Mouse (Mus musculus): ENCODE measurements around the gene Vps51. TPM values are rescaled to one million over a fixed set of nuclear protein-coding genes. Genes with fewer than 3 reads are reported as not detected.
"Not testable (repeated sequence)": the region's sequence is repeated elsewhere in the genome, so short reads cannot be mapped to it uniquely, and the experiment has no call there.

Gene Vps51
- polyA plus RNA-seq, 1 experiment: 70.8 TPM

DNA sequence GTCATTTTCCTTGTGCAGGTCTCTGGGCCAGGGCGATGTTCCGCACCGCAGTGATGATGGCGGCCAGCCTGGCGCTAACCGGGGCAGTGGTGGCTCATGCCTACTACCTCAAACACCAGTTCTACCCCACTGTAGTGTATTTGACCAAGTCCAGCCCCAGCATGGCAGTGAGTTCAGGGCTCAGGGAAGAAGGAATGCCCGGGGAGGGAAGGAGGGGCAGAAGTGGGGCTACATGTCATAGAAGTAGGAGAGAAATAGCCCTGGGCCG lies 29.2 kb downstream of the Vps51 start:
- DNase-seq (ENCODE audit: low spot score): no peak

DNA sequence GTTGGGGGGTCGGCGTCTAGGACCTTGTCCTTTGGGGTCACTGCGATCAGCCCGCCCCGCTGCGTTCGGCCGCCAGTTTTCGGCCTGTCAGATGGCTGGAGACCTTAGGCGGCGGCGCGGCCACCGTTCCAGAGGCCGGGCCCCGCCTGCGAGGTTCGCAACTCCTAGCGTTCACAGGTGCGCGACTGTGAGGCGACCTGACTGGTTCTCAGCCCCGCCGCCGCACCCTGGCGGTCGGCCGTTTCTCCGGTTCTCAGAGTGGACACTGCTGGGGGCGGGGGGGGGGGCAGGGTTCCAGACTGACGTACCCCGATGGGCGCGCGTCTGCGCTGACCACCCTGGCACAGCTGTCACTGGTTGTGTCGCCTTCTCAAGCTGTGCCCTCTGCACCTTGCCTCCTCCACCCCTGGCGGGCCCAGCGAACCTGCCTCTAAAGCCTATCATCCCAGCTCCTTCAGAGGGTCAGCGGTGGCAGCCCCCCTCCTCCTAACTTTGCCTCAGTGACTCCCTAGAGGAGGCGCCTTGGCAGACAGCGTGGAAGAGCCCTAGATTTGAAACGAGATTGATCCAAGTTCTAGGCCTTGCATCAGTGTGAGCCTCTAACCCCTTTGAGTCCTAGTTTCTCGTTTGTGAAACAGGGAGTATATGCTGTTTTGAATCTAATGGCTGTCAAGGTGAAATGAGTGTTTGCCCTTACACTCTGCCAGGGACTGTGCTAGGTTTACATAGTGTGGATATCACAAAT lies 29.7 kb downstream of the Vps51 start:
- no peak for DNase-seq (ENCODE audit: low spot score)

DNA sequence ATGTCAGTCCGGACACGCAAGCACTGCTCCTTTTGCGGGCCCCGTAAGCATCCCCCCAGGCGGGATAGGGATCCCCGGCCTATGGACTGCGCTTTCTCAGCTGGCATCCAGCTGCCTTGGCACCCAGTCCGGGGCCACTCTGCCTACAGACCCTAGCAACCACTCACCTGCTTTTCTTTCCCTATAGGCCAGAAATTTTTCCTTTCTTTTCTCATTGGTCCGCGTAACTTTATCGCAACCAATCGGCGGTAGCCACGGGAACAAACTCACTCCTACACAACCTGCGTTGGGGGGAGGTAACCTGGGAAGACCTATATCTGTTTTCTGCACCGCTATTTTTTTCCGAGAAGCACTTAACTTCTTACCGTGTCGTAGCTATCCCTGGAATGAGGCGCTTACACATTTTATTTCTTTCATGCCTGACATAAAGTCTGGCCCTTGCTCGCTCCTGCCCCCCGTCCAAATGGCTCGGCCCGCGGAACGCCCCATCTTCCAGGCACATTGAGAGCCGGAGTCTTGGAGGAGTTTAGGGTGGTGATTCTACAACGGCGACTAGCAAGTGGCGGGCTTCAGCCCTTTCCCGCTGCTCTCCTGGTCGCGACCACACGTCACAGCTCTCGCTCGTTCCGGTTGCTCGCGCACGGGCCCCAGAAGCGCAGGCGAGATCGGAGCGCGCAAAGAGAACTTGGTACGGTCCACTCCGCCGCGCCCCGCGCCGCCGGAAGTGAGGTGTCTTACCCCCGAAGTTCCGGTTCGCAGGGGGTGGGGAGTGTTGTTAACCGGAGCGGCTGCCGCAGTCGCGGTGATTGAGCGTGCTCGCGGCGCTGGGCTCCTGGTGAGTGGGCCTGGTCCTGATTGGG lies 30.5 kb downstream of the Vps51 start, which contains the start of gene Syvn1:
Gene Syvn1 (plus strand): TSS at position 283 of the 860 bp plus-strand sequence.
- DNase-seq (ENCODE audit: low spot score): peak; percentile 92

DNA sequence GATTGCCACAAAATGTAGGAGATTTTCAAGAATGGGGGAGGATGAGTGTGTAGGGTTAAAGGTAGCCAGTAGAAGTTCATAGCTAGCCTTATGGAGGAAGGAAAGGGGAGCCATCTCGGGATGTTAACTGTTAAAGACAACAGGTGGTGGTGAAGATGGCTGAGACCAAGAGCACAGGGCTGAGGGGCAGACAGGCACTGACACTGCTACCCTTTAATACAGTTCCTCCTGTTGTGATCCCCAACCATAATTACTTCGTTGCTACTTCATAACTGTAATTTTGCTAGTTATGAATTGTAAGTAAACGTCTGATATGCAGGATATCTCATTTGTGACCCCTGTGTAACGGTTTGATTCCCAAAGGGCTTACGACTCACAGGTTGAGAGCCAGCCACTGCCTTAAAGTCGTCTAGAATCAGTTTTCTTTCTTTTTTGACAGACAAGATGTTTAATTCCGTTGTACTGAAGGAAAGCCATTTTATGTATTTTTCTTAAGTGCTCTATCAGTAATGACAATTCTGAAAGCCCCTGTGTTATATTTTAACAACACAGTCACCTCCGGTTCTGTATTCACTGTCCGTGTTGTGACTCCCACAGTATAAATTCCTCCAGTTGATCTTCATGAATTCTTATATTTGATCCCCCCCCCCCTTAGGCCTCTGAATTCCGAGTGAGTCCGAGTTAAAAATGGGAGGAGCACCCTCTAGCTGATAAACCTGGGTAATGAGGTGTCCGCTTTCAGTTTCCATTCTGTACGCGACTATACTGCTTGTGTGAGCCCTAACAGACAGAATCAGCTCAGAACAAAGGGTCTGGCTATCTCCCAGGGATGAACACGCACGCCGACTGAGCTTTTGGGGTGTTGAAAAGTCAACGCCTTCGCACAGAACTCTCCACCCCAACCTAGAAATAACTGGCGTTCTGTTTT lies 31.4 kb downstream of the Vps51 start:
- DNase-seq (ENCODE audit: low spot score): no peak

DNA sequence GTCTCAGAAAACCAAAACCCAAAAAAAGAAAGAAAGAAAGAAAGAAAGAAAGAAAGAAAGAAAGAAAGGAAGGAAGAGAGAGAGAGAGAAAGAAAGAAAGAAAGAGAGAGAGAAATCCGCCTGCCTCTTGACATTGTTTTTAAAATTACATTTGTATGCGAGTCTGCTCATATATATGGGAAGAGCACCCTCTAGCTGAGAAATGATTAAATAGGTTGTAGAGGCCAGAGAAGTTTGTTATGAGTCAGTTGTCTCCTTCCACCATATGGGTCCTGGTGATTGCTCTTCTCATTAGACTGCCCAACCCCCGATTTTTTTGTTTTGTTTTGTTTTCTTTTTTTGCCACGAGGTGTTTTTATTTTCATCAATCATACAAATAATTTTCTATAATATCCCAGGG lies 32.9 kb downstream of the Vps51 start:
- not testable (repeated sequence) for DNase-seq (ENCODE audit: low spot score)

DNA sequence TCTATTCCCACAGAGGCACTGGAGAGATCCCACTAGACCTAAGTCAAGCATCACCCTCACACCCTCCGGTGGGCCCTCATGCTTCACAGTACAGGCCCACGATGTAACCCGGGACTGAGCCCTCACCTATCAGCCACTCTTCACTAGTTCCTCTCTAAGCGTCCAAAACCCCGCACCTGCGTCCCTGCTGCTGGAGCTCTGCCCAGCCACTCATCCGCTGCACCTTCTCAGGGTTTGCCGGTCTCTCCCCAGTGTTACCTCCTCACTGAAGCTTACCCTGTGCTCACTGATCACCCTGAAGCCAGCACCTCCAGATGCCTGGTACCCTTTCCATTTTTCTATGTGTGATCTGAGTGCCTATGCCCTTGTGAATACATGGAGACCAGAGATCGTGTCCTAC lies 34.7 kb downstream of the Vps51 start:
- DNase-seq (ENCODE audit: low spot score): no peak

DNA sequence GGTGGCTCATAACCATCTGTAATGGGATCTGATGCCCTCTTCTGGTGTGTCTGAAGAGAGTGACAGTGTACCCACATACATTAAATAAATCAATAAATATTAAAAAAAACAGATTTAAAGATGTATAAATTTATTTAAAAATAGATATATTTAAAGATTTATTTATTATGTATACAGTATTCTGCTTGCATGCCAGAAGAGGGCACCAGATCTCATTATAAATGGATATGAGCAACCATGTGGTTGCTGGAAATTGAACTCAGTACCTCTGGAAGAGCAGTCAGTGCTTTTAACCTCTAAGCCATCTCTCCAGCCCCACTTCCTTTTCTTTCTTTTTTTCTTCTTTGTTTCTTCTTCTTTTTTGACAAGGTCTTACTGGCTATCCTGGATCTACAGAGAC lies 37.0 kb downstream of the Vps51 start:
- DNase-seq (ENCODE audit: low spot score): no peak

DNA sequence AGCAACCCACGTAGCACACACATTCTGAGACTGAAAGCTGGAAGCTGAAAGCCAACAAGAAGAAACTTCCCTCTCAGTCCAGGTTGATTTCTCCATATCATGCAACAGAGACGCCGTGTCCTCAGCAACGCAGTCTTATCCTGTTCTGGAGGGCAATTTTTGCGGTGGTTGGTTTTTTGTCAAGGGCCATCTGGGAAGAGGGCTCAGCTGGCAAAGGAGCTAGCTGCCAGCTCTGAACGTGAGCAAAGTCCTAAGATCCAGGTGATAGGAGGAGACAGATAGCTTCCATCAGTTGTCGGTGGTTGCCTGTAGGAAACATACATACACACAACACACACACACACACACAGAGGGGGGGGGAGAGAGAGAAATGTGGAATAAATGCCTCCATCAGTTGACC lies 38.7 kb downstream of the Vps51 start:
- DNase-seq (ENCODE audit: low spot score): no peak

DNA sequence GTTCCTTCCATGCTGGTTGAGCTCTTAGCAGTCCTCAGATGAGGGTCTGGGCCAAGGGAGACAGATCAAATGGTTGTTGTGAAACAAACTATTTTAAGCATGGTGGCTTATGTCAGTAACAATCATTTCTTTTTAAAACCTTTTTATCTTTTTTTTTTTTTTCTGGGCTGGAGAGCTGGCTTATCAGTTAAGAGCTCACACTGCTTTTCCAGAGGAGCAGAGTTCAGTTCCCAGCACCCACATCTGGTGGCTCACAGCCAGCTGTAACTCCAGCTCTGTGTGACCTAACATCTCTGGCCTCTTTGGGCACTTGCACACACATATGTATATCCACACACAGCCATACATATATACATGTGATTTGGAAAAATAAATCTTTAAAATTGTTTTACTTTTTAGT lies 39.3 kb downstream of the Vps51 start:
- no peak for DNase-seq (ENCODE audit: low spot score)

DNA sequence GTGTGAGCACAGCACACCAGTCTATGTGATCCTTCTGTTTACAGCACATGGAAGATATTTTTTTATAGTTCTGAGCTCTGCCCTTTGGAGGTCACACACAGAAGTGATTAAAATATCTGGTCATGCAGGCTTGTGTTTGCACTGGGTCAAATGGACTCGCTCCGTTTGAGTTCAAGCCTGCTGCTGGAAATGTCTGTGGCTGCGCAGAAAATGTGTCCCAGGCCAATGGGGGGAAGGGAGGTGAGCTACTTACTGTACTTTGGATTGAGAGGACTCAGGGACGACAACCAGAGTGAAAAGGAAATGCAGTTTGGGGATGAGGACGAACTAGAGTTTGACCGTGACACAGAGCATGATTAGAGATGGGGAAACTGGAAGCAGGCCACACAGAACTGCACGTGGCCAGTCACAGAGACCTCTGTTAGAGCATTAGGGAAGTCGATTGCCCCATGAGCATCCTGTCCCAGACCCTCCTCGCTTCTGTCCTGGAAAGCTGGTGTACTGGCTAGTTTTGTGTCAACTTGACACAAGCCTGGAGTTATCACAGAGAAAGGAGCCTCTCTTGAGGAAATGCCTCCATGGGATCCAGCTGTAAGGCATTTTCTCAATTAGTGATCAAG lies 41.0 kb downstream of the Vps51 start:
- DNase-seq (ENCODE audit: low spot score): no peak

DNA sequence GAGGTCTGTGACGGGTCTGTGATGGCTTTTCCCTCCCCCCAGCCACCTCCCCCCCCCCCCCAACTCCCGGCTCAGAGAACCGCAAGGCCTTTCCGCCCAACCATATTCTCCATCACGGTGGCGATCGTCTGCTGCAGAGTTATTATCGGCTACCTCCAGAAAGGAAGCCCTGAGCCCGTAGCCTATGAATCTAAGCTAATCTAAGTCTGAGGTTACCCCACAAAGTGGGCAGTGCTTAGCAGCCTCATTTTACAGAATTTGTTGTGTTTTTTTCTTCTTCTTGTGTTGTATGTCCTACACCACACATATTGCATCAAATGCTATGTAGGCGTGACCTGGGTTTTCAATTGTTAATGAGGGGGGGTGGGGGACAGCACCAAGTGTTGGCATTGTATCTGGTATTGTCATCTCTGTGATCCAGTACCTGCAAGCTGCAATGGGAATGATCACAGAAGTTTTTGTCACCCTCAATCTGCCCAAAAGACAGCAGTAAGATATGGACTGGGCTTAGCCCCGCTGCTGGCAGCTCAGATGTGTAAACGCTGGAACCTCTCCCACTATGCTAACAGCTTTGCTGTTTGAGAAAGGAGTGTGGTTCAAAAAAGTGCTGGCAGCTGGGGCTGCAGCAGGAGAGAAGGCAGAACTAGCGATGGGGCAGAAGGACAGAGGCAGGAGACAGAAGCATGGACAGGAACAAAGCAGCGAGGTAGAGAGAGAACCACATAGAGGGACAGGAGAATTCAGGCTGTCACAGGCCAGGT lies 46.3 kb downstream of the Vps51 start:
- DNase-seq (ENCODE audit: low spot score): no peak

DNA sequence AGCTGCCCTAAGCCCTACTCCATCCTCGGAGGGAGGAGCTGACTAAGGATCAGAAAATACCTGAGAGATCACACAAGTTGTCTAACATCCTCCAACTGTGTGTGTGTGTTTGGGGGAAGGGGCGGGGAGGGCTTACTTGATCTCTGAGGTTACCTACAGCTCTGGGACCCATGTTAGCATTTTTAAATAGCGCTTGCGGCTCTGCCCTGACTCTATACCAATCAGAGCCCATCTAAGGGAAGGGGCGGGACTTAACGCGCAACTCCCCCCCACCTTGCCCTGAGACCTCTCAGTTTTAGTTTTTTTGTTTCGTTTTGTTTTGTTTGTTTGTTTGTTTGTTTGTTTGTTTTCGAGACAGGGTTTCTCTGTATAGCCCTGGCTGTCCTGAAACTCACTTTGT lies 47.6 kb downstream of the Vps51 start:
- DNase-seq (ENCODE audit: low spot score): no peak

DNA sequence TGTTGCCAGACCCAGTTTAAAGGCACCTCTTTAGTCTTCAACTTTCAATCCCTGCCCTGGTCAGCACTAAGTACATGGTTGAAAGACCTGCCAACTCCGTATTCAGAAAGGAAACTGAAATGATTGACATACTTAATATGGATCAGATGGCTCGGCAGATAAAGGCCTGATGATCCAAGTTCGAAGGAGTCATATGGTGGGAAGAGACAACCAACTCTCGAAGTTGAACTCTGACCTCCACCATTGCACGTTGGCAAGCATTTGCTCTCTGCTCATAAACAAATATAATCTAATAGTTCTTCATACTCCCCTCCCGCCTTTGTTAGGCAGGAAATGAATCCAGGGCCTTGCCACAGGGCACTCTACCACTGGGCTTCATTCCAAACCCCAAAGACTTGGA lies 48.0 kb downstream of the Vps51 start:
- DNase-seq (ENCODE audit: low spot score): no peak

DNA sequence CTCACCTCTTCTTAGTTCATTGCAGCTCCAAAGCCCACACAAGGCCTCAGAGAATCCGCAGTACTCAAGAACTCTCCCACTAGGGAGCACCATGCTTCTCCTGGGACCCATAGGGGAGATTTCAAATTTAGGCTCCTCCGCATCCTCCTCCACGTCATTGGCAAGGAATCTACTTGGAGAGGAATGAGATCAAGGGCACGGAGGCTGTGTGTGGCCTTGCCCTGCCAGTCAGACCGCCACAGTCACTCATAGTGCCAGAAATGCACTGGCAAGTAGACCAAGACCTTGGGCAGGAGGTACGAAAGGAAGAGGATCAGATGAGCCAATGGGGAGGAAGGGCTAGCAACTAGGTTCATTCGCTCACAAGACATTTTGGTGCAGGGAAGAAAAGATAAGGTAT lies 53.1 kb downstream of the Vps51 start:
- DNase-seq (ENCODE audit: low spot score): no peak

DNA sequence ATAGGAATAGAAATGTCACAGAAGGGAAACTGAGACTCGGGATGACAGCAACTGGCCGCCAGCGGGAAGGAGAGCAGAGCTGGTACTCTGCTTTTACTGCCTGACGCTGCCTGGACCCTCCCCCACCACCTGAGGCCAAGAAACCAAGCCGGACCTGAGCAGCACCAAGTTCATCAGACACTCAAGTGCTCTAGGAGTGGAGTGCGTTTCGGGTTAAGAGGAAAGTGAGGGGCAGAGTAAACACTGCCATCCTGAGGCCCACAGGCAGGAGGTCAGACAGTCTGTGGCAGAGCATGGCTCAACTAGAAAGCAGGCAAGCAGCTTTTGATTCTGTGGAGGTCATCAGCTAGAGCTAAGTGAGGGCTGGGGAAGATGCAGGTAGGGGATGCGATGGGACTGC lies 54.0 kb downstream of the Vps51 start:
- no peak for DNase-seq (ENCODE audit: low spot score)

DNA sequence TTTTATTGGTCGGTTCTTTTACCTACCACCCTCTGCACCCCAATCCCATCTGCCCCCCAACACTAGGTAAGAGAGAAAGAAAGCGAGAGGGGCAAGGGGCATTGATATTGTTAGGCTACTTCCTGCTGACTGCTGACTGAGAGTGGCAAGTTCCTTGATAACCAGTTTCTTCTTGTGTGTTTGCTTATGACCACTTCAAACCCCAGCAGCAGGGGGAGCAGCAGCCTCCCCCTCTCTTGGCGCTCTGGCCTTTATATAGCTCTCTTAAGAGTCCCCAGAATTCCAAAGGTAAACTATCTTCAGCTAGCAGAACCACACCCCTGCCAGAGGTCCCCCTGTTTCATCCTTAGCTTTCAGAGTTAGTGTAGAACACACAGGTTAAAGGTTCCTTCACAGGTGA lies 56.8 kb downstream of the Vps51 start:
- no peak for DNase-seq (ENCODE audit: low spot score)

DNA sequence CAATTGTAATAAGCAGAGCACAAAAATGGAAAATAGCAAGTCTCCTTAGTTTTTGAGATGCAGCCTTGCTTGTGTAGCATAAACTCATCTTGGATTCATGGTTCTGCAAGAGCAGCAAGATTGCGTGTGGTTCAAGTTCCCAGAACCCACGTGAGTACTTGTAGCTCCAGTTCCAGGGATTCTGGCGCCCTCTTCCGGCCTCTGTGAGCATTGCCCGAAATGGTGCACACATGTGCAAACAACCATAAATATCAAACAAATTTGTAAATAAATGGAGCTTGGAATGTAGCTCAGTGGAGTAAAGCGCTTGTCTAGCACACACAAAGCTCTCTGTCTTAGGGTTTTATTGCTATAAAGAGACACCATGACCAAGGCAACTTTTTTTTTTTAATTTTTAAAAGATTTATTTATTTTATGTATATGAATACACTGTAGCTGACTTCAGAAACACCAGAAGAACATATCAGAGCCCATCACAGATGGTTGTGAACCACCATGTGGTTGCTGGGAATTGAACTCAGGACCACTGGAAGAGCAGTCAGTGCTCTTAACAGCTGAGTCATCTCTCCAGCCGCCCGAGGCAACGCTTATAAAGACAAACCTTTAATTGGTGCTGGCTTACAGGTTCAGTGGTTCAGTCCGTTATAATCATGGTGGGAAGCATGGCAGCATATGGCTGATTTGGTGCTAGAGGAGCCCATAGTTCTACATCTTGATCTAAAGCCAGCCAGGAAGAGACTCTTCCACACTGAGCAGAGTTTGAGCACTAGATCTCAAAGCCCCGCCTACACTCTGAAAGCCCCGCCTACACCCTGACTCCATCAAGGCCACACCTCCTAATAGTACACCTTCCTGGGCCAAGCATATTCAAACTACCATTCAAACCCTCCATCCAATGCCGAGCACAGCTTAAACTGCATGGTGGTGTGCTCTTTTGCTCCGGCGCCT lies 58.6 kb downstream of the Vps51 start:
- DNase-seq (ENCODE audit: low spot score): peak; percentile 74

All from urinary bladder, adult 2 months (tissue).